Mouse (Mus musculus) embryonic stem cell, embryonic (primary cell): ENCODE data around the gene Prkag3.

ENCODE experiments used
- CTCF ChIA-PET, 4 experiments: fragments of 300-600 bp in 2 of 4; fragments of 350-600 bp in 2 of 4; sonication (Branson Sonifier 250); formaldehyde crosslinking; loops; one replicate each; lab custom pipeline; 2022; ENCODE audit warnings: inconsistent platforms in 2 of 4; lab: Charles Lee
- POLR2A ChIA-PET, 4 experiments: fragments of 300-600 bp in 2 of 4; fragments of 350-600 bp in 2 of 4; sonication (Branson Sonifier 250); formaldehyde crosslinking; loops; one replicate each; lab custom pipeline; 2022; ENCODE audit warnings: antibody characterized with exemption in 4 of 4, inconsistent platforms in 1 of 4; lab: Charles Lee

The Prkag3 gene

DNA sequence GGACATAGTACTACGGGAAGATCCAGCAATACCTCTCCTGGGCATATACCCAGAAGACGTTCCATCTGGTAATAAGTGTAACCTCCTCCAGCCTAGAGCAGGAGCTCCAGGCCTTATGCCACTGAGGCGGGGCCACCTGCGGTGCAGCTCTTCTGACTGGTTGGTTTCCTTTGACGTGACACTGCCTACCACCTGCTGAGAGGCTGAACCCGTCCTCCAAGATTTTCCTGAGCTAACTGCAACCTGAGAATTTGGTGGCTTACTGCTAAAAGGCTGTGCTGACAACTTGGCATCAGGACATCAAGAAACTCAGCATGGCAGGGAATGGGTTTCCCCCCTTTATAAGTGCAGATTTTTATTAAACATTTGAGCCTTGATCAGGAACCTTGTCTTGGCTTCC is 39.5 kb downstream of the Prkag3 start:
- ChIA-PET POLR2A (interaction anchor here in 1 of 4 experiments (0.7 to 1.2 kb wide), 2 partner anchors 11 to 39 kb away, joined by 3 to 5 read pairs; no protein-coding TSS in a partner anchor), CTCF (interaction anchor here in 1 of 4 experiments (0.9 to 1.2 kb wide), 2 partner anchors 14 to 49 kb away, joined by 3 read pairs; no protein-coding TSS in a partner anchor)

DNA sequence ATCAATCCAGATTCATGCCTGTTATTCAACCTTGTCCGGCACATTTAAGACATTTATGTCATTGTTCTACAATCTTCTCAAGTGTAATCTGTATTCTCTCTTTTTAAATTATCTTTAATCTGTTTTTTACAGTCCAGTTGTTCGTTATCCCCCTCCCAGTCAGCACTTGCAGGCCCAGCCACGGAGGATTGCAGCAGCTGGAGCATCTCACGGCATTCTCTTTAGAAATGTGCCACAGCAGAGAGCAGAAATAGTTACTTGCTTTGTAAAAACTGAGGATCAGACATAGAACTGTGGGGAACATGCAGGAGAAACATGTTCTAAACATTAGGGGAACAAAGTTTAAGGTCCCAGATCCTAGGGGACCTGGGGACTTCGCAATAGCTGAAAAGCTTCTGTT is 44.0 kb downstream of the Prkag3 start:
- ChIA-PET POLR2A (interaction anchor here in 2 of 4 experiments (1.1 to 1.3 kb wide), 2 partner anchors 9 kb away, joined by 3 read pairs; no protein-coding TSS in a partner anchor), CTCF (interaction anchor here in 1 of 4 experiments (0.5 kb wide), 1 partner anchor 308 kb away, joined by 3 read pairs; no protein-coding TSS in a partner anchor)

DNA sequence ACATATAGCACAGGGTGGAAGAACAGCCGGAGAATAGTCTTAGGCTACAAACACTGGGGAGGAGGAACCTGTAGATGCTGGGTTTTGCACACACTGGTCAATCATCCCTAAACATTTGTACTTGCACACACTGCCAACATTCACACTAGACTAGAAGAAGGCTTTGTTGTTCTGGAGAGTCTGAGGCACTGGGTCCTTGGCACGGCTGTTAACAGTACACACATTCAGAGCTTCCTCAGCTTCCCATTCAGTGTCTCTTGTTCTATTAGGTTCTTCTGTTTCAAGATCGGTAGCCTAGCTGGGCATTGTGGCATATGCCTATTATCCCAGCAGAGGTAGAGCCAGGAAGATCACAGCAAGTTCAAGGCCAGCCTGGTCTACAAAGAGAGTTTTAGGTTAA is 44.9 kb downstream of the Prkag3 start:
- CTCF ChIA-PET = no interaction called here
- POLR2A ChIA-PET = interaction anchor here in 2 of 4 experiments (0.5 to 1.1 kb wide), 2 partner anchors 8 to 43 kb away, joined by 3 to 5 read pairs; partner anchors contain the start of gene Ttll4 (in 1 of the 2)

DNA sequence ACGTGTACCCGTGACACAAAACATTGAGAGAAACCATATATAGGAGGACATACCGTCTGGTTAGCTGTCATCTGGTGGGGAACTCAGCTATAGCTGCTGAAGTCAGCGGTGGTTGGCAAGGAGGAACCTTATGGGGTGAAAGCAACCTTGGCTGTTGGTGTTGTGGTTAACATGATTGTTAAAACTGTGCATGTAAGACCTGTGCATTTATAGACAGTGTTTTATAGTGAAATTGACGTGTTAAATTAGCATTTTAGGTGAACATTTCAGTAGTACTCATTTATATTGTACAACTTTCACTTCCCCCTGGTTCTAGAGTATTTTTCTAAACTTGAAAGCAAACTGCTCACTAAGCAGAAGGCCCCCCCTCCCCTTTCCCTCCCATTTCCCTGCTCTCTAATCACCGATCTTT is 46.9 kb downstream of the Prkag3 start:
- POLR2A ChIA-PET = interaction anchor here in 1 of 4 experiments (0.7 kb wide), 1 partner anchor 27 kb away, joined by 3 read pairs; no protein-coding TSS in a partner anchor
- CTCF ChIA-PET = no interaction called here

DNA sequence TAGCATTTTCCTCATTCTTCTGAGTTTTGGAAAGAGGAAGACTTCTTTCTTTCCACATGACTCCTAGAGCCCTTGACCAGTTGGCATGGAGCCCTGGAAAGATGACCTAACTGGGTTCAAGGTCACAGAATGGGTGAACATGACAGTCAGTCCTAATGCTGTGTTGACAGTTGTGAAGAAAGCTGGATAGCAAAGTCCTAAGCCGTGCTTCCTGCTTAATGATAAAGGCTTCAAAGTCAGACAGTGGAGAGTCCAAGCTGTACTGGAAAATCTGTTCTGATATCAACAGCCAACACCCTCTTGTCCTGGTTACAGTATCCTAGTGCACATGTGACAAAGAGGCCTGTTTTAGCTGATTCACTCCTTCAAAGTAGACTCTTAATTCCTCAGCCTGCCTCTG is 50.2 kb downstream of the Prkag3 start:
- CTCF ChIA-PET = no interaction called here
- POLR2A ChIA-PET = interaction anchor here in 2 of 4 experiments (1.5 to 1.6 kb wide), 2 partner anchors 10 to 14 kb away, joined by 4 to 5 read pairs; partner anchors contain the start of gene Cyp27a1 (in 1 of the 2)

DNA sequence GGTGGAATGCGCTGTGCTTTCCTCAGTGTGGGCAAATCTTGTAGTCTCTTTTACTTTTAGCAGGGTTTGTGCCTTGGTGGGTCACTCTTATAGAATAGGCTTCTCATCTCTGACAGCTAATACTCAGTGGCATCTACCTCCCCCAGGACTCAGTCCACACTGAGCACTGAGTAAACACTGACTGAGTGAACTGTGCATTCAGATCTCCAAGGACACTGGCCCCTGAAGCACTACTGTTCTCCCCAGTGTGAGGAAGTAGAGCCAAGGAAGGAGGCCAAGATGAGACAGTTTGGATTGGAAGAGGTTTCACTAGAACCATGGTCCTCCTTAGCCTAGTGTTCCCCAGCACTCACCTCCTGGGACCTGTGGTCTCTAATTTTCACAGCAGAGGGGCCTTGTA is 50.7 kb downstream of the Prkag3 start:
- POLR2A ChIA-PET = interaction anchor here in 2 of 4 experiments (0.6 to 1.6 kb wide), 3 partner anchors 8 to 1930 kb away, joined by 5 to 6 read pairs (median 6); no protein-coding TSS in a partner anchor
- CTCF ChIA-PET = no interaction called here

DNA sequence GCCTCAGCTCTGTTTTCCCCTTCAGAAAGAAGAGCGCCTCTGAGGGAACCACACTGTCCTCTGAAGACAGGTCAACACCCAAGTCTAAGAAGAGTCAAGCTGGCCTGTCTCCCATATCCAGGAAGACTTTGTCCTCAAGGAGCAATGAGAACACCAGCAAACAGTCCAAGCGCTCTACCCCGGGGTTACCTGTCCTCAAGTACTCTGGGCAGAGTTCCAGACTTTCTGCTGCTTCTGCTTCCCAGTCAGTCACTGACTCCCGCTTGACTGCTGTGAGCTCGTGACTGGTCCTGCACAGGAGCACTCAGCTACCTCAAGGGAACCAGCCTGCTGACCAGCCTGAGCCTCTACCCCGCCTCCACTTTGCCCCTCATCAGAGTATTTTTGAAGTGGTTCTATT is 51.6 kb downstream of the Prkag3 start:
- POLR2A ChIA-PET = interaction anchor here in 1 of 4 experiments (1.5 to 1.6 kb wide), 2 partner anchors 9 to 12 kb away, joined by 5 to 6 read pairs; no protein-coding TSS in a partner anchor
- CTCF ChIA-PET = no interaction called here

DNA sequence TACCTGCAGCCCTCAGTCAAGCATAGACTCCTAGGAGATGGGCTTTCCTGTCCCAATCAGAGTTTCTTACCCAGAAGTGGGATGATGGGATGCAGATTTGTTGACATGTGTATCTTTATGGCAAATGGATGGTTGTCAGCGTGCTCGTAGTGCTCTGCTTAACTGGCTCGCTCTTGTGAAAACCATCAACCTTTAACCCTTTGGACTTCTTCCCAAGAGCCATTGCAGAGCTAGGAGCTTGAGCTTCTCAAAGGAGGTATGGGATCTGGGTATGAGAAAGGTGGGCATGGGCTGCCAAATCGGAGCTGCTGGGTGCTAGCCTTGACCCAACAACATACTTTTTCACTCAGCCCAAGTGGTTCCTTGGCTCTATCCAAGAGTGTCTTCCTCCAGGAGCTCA is 53.2 kb downstream of the Prkag3 start:
- ChIA-PET CTCF (no interaction called here), POLR2A (interaction anchor here in 2 of 4 experiments (0.7 to 1.6 kb wide), 8 partner anchors 9 to 45 kb away, joined by 3 to 4 read pairs (median 3); partner anchors contain the start of gene Cyp27a1 (in 1 of the 2))

DNA sequence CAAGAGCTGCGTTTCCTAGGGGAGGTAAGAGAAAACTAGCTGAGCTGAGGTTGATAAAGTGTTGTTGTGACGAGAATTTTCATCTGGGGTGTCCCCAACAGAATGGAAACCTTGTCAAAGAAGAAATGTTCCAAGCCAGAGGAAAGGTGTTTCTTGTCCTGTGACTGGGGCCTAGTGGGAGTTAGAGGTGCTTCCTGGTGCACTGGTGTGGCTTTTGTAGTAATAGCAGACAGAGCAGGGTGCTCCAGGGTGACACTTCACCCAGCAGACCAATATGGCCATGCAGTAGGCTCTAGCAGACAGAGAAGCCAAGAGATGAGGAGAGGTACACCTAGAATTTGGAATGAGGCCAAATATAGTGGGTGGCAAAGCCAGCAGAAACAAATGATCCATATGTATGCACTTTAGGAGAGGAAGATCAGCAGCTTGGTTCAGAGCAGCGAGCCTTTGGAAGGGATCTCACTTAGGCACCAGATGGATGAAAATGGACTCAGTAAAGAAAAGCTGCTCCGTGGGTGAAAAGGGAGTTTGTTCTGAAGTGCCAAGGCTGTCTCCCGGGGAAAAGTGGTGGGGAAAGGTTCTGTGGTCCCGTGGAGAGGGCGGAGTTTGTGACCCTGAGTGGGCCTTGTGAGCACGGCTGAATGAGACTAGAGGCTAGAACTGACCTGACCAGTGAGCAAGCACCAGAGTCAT is 55.0 kb downstream of the Prkag3 start:
- ChIA-PET CTCF (no interaction called here), POLR2A (interaction anchor here in 1 of 4 experiments (0.9 kb wide), 1 partner anchor 12 kb away, joined by 3 read pairs; no protein-coding TSS in a partner anchor)
